ENCODE assay signal across 12 mouse cellular contexts in the genomic region with DNA sequence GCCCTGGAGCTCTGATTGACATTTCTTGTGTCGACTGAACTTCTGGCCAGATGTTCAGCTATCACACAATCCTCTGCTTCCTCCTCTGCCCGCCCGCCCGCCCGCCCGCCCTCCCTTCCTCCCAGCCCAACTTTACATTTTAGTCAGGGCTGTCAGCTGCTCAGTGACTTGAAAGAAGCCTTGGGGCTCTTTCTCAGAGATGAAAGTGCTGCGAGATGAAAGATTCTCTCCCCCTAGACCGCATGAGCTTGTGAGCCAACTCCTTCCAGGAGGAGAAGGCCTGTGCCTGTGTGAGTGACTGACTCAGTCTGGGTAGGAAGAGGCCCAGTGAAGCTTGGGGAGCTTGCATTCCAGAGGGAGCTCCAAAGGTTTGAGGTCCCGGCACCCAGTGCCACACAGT. TPM values are rescaled to one million over a fixed set of nuclear protein-coding genes. Genes with fewer than 3 reads are reported as not detected.
DNase-seq lines count a peak whose midpoint lies in the region; ATAC-seq lines count a peak whose summit lies in the region.
"Had no signal": no experiment of that assay in that cellular context is flagged by ENCODE, and none has a peak within 500 bp of the region (broad histone marks: within the 10 kb centered on the region; RNA-seq: fewer than 3 reads in every experiment).

No protein-coding gene starts in this region.

- peaks cover 45% of the 10 kb centered on the region for H3K4me1 ChIP-seq in forebrain, embryonic 10.5 days
- peaks cover 36% of the 10 kb centered on the region for H3K4me1 ChIP-seq in forebrain, embryonic 12.5 days
- peaks cover 52% of the 10 kb centered on the region for H3K4me1 ChIP-seq in midbrain, embryonic 13.5 days (replicated peaks)
- peaks cover 4% of the 10 kb centered on the region for H3K4me1 ChIP-seq in midbrain, embryonic 11.5 days (ENCODE audit: control insufficient read depth, insufficient read depth, low read length)

- H3K27ac ChIP-seq in forebrain, embryonic 10.5 days = 0 out of 2 replicates have a peak overlapping the region, but pooled peaks have one; percentile 51
- no peak overlapping the region for H3K27ac ChIP-seq in forebrain, embryonic 12.5 days
- peak overlapping the region; percentile 63 for H3K27ac ChIP-seq in midbrain, embryonic 13.5 days
- no peak overlapping the region for H3K27ac ChIP-seq in midbrain, embryonic 11.5 days (ENCODE audit: low read depth, low read length)

- H3K27me3 ChIP-seq in forebrain, embryonic 10.5 days (ENCODE audit: poor library complexity, severe bottlenecking) = no peaks in the 10 kb centered on the region
- no peaks in the 10 kb centered on the region for H3K27me3 ChIP-seq in forebrain, embryonic 12.5 days
- no peaks in the 10 kb centered on the region for H3K27me3 ChIP-seq in midbrain, embryonic 13.5 days
- H3K27me3 ChIP-seq in midbrain, embryonic 11.5 days (ENCODE audit: control insufficient read depth, insufficient read depth, low read length) = no peaks in the 10 kb centered on the region
- H3K27me3 ChIP-seq: megakaryocyte, embryonic 14.5 days had no signal

- no peak for ATAC-seq in forebrain, embryonic 12.5 days (ENCODE audit: low FRiP score)
- ATAC-seq in midbrain, embryonic 13.5 days = peak; percentile 66
- ATAC-seq in midbrain, embryonic 11.5 days (ENCODE audit: low FRiP score) = no peak
- no peak for ATAC-seq in granulocyte monocyte progenitor cell, adult 5-6 weeks (replicated peaks; ENCODE audit: poor library complexity, severe bottlenecking)

- WGBS in forebrain, embryonic 10.5 days = 75% methylated on average over 9 of the region's 9 CpGs
- WGBS in forebrain, embryonic 12.5 days = 85% methylated on average over 9 of the region's 9 CpGs
- WGBS in midbrain, embryonic 13.5 days = 63% methylated on average over 9 of the region's 9 CpGs
- 77% methylated on average over 9 of the region's 9 CpGs for WGBS in midbrain, embryonic 11.5 days

- H3K4me3 ChIP-seq in forebrain, embryonic 10.5 days = no peak overlapping the region
- no peak overlapping the region for H3K4me3 ChIP-seq in forebrain, embryonic 12.5 days (replicated peaks)
- H3K4me3 ChIP-seq in midbrain, embryonic 13.5 days (replicated peaks) = no peak overlapping the region
- no peak overlapping the region for H3K4me3 ChIP-seq in midbrain, embryonic 11.5 days (ENCODE audit: low read depth, low read length)
- H3K4me3 ChIP-seq: megakaryocyte, embryonic 14.5 days had no signal

- peaks cover 28% of the 10 kb centered on the region for H3K36me3 ChIP-seq in forebrain, embryonic 10.5 days (replicated peaks)
- peaks cover 3% of the 10 kb centered on the region; the same call in 1 of the 2 replicates for H3K36me3 ChIP-seq in forebrain, embryonic 12.5 days (replicated peaks)
- peaks cover 8% of the 10 kb centered on the region; the same call in 1 of the 2 replicates for H3K36me3 ChIP-seq in midbrain, embryonic 13.5 days
- no peaks in the 10 kb centered on the region for H3K36me3 ChIP-seq in midbrain, embryonic 11.5 days (ENCODE audit: control insufficient read depth, insufficient read depth, low read length)

- DNase-seq in forebrain, embryonic 10.5 days (ENCODE audit: extremely low spot score, low spot score) = no peak
- no peak for DNase-seq in midbrain, embryonic 11.5 days (ENCODE audit: low spot score, missing footprints)
- DNase-seq in induced T-regulatory cell, adult 2 months (ENCODE audit: low read depth) = peak; percentile 55
- DNase-seq in thymus, postnatal 36 days = peak; percentile 55 to 72
- DNase-seq in cerebellum, adult 9-10 months = no peak
- DNase-seq: adrenal gland, postnatal 10 days; cerebellum, adult 11-12 months; kidney, postnatal 4 days had no signal

- H3K4me2 ChIP-seq in forebrain, embryonic 12.5 days = no peak overlapping the region
- no peak overlapping the region for H3K4me2 ChIP-seq in midbrain, embryonic 13.5 days (replicated peaks)
- H3K4me2 ChIP-seq in midbrain, embryonic 11.5 days = no peak overlapping the region

- H3K9me3 ChIP-seq in forebrain, embryonic 10.5 days = no peaks in the 10 kb centered on the region; the same call in 1 of the 2 replicates
- H3K9me3 ChIP-seq in forebrain, embryonic 12.5 days = no peaks in the 10 kb centered on the region
- H3K9me3 ChIP-seq in midbrain, embryonic 13.5 days = no peaks in the 10 kb centered on the region
- H3K9me3 ChIP-seq in midbrain, embryonic 11.5 days (ENCODE audit: control insufficient read depth, low read length) = no peaks in the 10 kb centered on the region; the same call in 1 of the 2 replicates
- H3K9me3 ChIP-seq: megakaryocyte, embryonic 14.5 days had no signal

- H3K9ac ChIP-seq in forebrain, embryonic 12.5 days = no peak overlapping the region
- no peak overlapping the region for H3K9ac ChIP-seq in midbrain, embryonic 13.5 days (replicated peaks)
- H3K9ac ChIP-seq in midbrain, embryonic 11.5 days (ENCODE audit: low read length) = no peak overlapping the region

RNA-seq across cellular contexts. Expression of gene Ctnnbl1, which starts 9.4 kb away (rescaled TPM):
- 98.8 and 104 TPM in 2 replicates for polyA plus RNA-seq in forebrain, embryonic 10.5 days (2016; fragmentation: Nextera tagmentation; extraction: Ambion mirVana)
- polyA plus RNA-seq in forebrain, embryonic 12.5 days (2016; fragmentation: Nextera tagmentation; extraction: Ambion mirVana) = 100 and 101 TPM in 2 replicates
- polyA plus RNA-seq in midbrain, embryonic 13.5 days (2015; fragmentation: Nextera tagmentation; extraction: Ambion mirVana) = 87.5 and 87.8 TPM in 2 replicates
- polyA plus RNA-seq in midbrain, embryonic 11.5 days (2014; fragmentation: Nextera tagmentation; extraction: Ambion mirVana) = 98.8 and 109 TPM in 2 replicates
- total RNA-seq in granulocyte monocyte progenitor cell, adult 5-6 weeks (2014; fragmentation: Nextera tagmentation) = 26.0 and 33.9 TPM in 2 replicates
- total RNA-seq in granulocyte monocyte progenitor cell, adult 5-6 weeks (2017) = 47.1 and 60.9 TPM in 2 replicates

Comparison
In these comparisons a context has a peak if more than half of its experiments do, and no peak if none do; other contexts are left out.
1. H3K27ac ChIP-seq: peak in forebrain, embryonic 10.5 days (single experiment) and midbrain, embryonic 13.5 days (single experiment); none in forebrain, embryonic 12.5 days (single experiment) and midbrain, embryonic 11.5 days (single experiment).
2. DNase-seq: peak in induced T-regulatory cell, adult 2 months (single experiment) and thymus, postnatal 36 days (2 of 2); none in forebrain, embryonic 10.5 days (single experiment), midbrain, embryonic 11.5 days (single experiment) and cerebellum, adult 9-10 months (single experiment).